In genomic region chr10:25325690-25326089, GRCm38 (mm10) we compare ENCODE assay signal across 10 mouse cellular contexts. TPM values are rescaled to one million over a fixed set of nuclear protein-coding genes. Genes with fewer than 3 reads are reported as not detected.
DNase-seq lines count a peak whose midpoint lies in the region; ATAC-seq and TF ChIP-seq lines count a peak whose summit lies in the region.
"Had no signal": no experiment of that assay in that cellular context is flagged by ENCODE, and none has a peak within 500 bp of the region (broad histone marks: within the 10 kb centered on the region; RNA-seq: fewer than 3 reads in every experiment).

No protein-coding gene starts in this region.

- H3K4me1 ChIP-seq in heart, embryonic 11.5 days (ENCODE audit: control insufficient read depth, insufficient read depth, low read length): no peaks in the 10 kb centered on the region
- H3K4me1 ChIP-seq in midbrain, embryonic 10.5 days: no peaks in the 10 kb centered on the region
- H3K4me1 ChIP-seq in midbrain, embryonic 16.5 days (ENCODE audit: control insufficient read depth, insufficient read depth, low read length): no peaks in the 10 kb centered on the region
- H3K4me1 ChIP-seq: liver, embryonic 15.5 days had no signal

- DNase-seq in heart, adult 11 months: peak; percentile 90
- DNase-seq in midbrain, embryonic 10.5 days (ENCODE audit: low spot score): peak; percentile 3
- peak; percentile 90 for DNase-seq in brain, embryonic 14.5 days (ENCODE audit: low read depth)
- peak; percentile 74 for DNase-seq in lung, postnatal 36 days
- DNase-seq in thymus, adult 18-20 months: no peak
- DNase-seq: cerebellum, adult 18-20 months had no signal

- H3K4me2 ChIP-seq in heart, embryonic 11.5 days: no peak overlapping the region
- H3K4me2 ChIP-seq in midbrain, embryonic 16.5 days (ENCODE audit: low read length): no peak overlapping the region
- H3K4me2 ChIP-seq: liver, embryonic 15.5 days had no signal

- TF ChIP-seq CTCF in brain, embryonic 14.5 days (IDR thresholded peaks at IDR 0.05; ENCODE audit: borderline replicate concordance, extremely low read depth, insufficient read depth, insufficient read length): no peak

- H3K4me3 ChIP-seq in heart, embryonic 11.5 days (ENCODE audit: low read depth, low read length): no peak overlapping the region
- H3K4me3 ChIP-seq in midbrain, embryonic 10.5 days: no peak overlapping the region
- no peak overlapping the region for H3K4me3 ChIP-seq in midbrain, embryonic 16.5 days (ENCODE audit: low read depth, low read length)
- H3K4me3 ChIP-seq: liver, embryonic 15.5 days had no signal

- no peak overlapping the region for H3K9ac ChIP-seq in heart, embryonic 11.5 days (ENCODE audit: low read depth, low read length)
- H3K9ac ChIP-seq in midbrain, embryonic 16.5 days (ENCODE audit: low read depth, low read length): no peak overlapping the region
- H3K9ac ChIP-seq: liver, embryonic 15.5 days had no signal

- no peak overlapping the region for H3K27ac ChIP-seq in heart, embryonic 11.5 days (ENCODE audit: low read depth, low read length)
- no peak overlapping the region for H3K27ac ChIP-seq in midbrain, embryonic 10.5 days (replicated peaks)
- no peak overlapping the region for H3K27ac ChIP-seq in midbrain, embryonic 16.5 days (ENCODE audit: low read length)
- H3K27ac ChIP-seq: liver, embryonic 15.5 days had no signal

- ATAC-seq in heart, embryonic 11.5 days (replicated peaks; ENCODE audit: insufficient number of reproducible peaks, low FRiP score, low TSS enrichment): no peak
- ATAC-seq in midbrain, embryonic 16.5 days: no peak
- no peak for ATAC-seq in frontal cortex, adult (ENCODE audit: low TSS enrichment)

- no peaks in the 10 kb centered on the region for H3K9me3 ChIP-seq in heart, embryonic 11.5 days (replicated peaks; ENCODE audit: control insufficient read depth, low read length)
- no peaks in the 10 kb centered on the region for H3K9me3 ChIP-seq in midbrain, embryonic 10.5 days (replicated peaks)
- H3K9me3 ChIP-seq in midbrain, embryonic 16.5 days (replicated peaks; ENCODE audit: control insufficient read depth, low read length, poor library complexity, severe bottlenecking): no peaks in the 10 kb centered on the region
- H3K9me3 ChIP-seq: liver, embryonic 15.5 days had no signal

- H3K36me3 ChIP-seq in heart, embryonic 11.5 days (ENCODE audit: control insufficient read depth, insufficient read depth, low read length): no peaks in the 10 kb centered on the region
- no peaks in the 10 kb centered on the region for H3K36me3 ChIP-seq in midbrain, embryonic 10.5 days
- no peaks in the 10 kb centered on the region for H3K36me3 ChIP-seq in midbrain, embryonic 16.5 days (ENCODE audit: control insufficient read depth, insufficient read depth, low read length)
- H3K36me3 ChIP-seq: liver, embryonic 15.5 days had no signal

- H3K27me3 ChIP-seq in heart, embryonic 11.5 days (ENCODE audit: control insufficient read depth, insufficient read depth, low read length): no peaks in the 10 kb centered on the region
- no peaks in the 10 kb centered on the region for H3K27me3 ChIP-seq in midbrain, embryonic 10.5 days (ENCODE audit: low read depth, poor library complexity, severe bottlenecking)
- H3K27me3 ChIP-seq in midbrain, embryonic 16.5 days (ENCODE audit: control insufficient read depth, insufficient read depth, low read depth, low read length): no peaks in the 10 kb centered on the region
- H3K27me3 ChIP-seq: liver, embryonic 15.5 days had no signal

- TF ChIP-seq POLR2A in brain, embryonic 14.5 days (IDR thresholded peaks at IDR 0.05; ENCODE audit: borderline replicate concordance, extremely low read depth, insufficient read depth, insufficient read length, poor library complexity, severe bottlenecking): no peak

- WGBS in heart, embryonic 11.5 days (ENCODE audit: insufficient replicate concordance): 84% methylated on average over 4 of the region's 4 CpGs
- 80% methylated on average over 4 of the region's 4 CpGs for WGBS in midbrain, embryonic 10.5 days
- 40% methylated on average over 4 of the region's 4 CpGs for WGBS in midbrain, embryonic 16.5 days

RNA-seq across cellular contexts. Expression of gene Akap7, which starts 18.0 kb away (rescaled TPM):
- polyA plus RNA-seq in heart, embryonic 11.5 days (2014; fragmentation: Nextera tagmentation; extraction: Ambion mirVana): 28.5 and 31.7 TPM in 2 replicates
- 17.2 and 17.5 TPM in 2 replicates for polyA plus RNA-seq in midbrain, embryonic 10.5 days (2016; fragmentation: Nextera tagmentation; extraction: Ambion mirVana)
- 55.7 and 63.3 TPM in 2 replicates for polyA plus RNA-seq in midbrain, embryonic 16.5 days (2015; fragmentation: Nextera tagmentation; extraction: Ambion mirVana)
- 17.6 and 24.6 TPM in 2 replicates for polyA plus RNA-seq in brain, embryonic 14.5 days (2012; rRNA removed)

RNA-seq across cellular contexts. Expression of gene Epb41l2, which starts 33.9 kb away (rescaled TPM):
- polyA plus RNA-seq in heart, embryonic 11.5 days (2014; fragmentation: Nextera tagmentation; extraction: Ambion mirVana): 51.5 and 54.2 TPM in 2 replicates
- 43.2 and 47.5 TPM in 2 replicates for polyA plus RNA-seq in midbrain, embryonic 10.5 days (2016; fragmentation: Nextera tagmentation; extraction: Ambion mirVana)
- polyA plus RNA-seq in midbrain, embryonic 16.5 days (2015; fragmentation: Nextera tagmentation; extraction: Ambion mirVana): 25.7 and 31.9 TPM in 2 replicates
- 36.2 and 63.4 TPM in 2 replicates for polyA plus RNA-seq in brain, embryonic 14.5 days (2012; rRNA removed)

Comparison
In these comparisons a context has a peak if more than half of its experiments do, and no peak if none do; other contexts are left out.
1. DNase-seq: peak in heart, adult 11 months (single experiment), midbrain, embryonic 10.5 days (single experiment), brain, embryonic 14.5 days (single experiment) and lung, postnatal 36 days (single experiment); none in thymus, adult 18-20 months (0 of 2).